Mouse (Mus musculus): Measurements from ENCODE around the gene Adam12.

DNA sequence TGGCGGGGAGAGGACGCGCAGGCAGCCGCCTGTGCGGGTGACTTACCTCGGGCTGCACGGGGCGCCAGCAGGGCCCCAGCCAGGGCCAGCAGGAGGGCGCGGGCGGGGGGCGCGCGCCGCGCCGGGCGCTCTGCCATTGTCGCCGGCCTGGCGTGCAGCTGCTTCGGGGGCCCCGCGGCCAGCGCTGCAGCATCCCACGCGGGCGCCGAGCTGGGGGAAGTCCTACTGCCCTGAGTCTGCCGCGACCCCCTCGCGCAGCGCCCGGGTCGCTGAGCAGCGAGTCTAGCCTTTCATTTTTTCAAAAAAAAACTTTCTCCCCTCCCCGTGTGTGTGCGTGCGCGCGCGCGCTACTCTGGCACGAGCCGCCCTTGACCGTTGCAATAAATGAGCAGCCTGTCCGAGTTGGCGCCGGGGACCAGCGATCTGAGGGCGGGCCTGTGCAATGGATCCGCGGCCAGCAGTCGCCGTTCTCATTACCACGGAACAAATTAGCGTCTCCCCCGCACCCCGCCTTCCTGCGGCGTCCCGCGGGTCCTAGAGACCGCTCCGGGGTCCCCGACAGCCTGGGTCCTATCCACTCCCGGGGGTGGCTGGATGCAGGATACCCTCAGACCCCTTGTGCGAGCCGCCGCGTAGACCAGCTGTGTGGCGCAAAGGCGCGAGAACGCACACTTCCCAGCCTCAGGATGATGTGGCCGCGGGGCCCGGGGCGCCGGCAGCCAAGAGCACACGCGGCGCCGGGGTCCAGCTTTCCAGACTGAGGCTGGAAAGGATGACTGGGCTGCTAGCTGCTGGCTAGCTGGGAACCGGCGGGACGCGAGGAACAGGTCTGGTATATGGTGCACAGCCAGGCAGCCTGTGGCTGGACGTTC is 7.0 kb downstream of the Adam12 start:
- no peak for TF ChIP-seq CTCF (IDR thresholded peaks at IDR 0.05; ENCODE audit: extremely low read depth, insufficient read length, insufficient replicate concordance, low read depth, low read length)
- TF ChIP-seq POLR2A (IDR thresholded peaks at IDR 0.05; ENCODE audit: low read depth, low read length), result no peak
